Mouse (Mus musculus) ES-Bruce4 (cell line): Measurements from ENCODE around the gene Aox1. TPM values are rescaled to one million over a fixed set of nuclear protein-coding genes. Genes with fewer than 3 reads are reported as not detected.
A peak's percentile ranks its signal among the peaks of the same experiment; 100 is the strongest.

Source experiments
- H3K27ac ChIP-seq: 2 replicates; pipeline ENCODE4 v1.5.1; 2012; ENCODE audit warnings: low read length, inconsistent platforms; ENCODE audit not compliant: insufficient read depth
- H3K27me3 ChIP-seq: 2 replicates; pipeline ENCODE4 v1.6.1; 2012; ENCODE audit warnings: mild to moderate bottlenecking, low read length, inconsistent platforms; ENCODE audit not compliant: control insufficient read depth, poor library complexity, insufficient read depth, severe bottlenecking
- H3K36me3 ChIP-seq: 2 replicates; pipeline ENCODE4 v1.6.1; 2012; ENCODE audit warnings: inconsistent platforms, mild to moderate bottlenecking, low read length, moderate library complexity; ENCODE audit not compliant: control insufficient read depth, poor library complexity, insufficient read depth, severe bottlenecking
- H3K4me1 ChIP-seq: one replicate; pipeline ENCODE4 v1.8.1; 2011; ENCODE audit warnings: low read length; ENCODE audit not compliant: control insufficient read depth, insufficient read depth
- H3K4me3 ChIP-seq: 2 replicates; pipeline ENCODE4 v1.5.1; 2011; ENCODE audit warnings: low read depth, mild to moderate bottlenecking, low read length
- H3K9ac ChIP-seq: 2 replicates; pipeline ENCODE4 v1.6.1; 2012; ENCODE audit warnings: low read depth, mild to moderate bottlenecking, inconsistent platforms; ENCODE audit not compliant: poor library complexity, severe bottlenecking
- H3K9me3 ChIP-seq: replicated peaks from 2 replicates; pipeline ENCODE4 v1.6.1; 2012; ENCODE audit warnings: mild to moderate bottlenecking, low read length, inconsistent platforms; ENCODE audit not compliant: control insufficient read depth, poor library complexity, insufficient read depth, severe bottlenecking
- CTCF ChIP-seq: IDR thresholded peaks from one replicate; pipeline ENCODE4 v1.8.1; 2011; ENCODE audit warnings: low read depth, low read length
- EP300 ChIP-seq: IDR thresholded peaks from 2 replicates; pipeline ENCODE4 v1.6.1; 2011; ENCODE audit warnings: low read depth, low read length; ENCODE audit not compliant: insufficient read depth
- POLR2A ChIP-seq: IDR thresholded peaks from one replicate; pipeline ENCODE4 v1.8.1; 2011; ENCODE audit warnings: low read length; ENCODE audit not compliant: insufficient read depth
- polyA plus RNA-seq: library from polyadenylated mRNA; stranded (reverse); fragments of >200 nt; gene quantifications from 2 replicates; pipeline ENCODE4 v1.2.4, GENCODE M21; 2011; ENCODE audit warnings: low read depth; ENCODE audit not compliant: missing spikeins, insufficient read depth, insufficient read length

Gene Aox1
- polyA plus RNA-seq, 1 experiment = 0.52 TPM

DNA sequence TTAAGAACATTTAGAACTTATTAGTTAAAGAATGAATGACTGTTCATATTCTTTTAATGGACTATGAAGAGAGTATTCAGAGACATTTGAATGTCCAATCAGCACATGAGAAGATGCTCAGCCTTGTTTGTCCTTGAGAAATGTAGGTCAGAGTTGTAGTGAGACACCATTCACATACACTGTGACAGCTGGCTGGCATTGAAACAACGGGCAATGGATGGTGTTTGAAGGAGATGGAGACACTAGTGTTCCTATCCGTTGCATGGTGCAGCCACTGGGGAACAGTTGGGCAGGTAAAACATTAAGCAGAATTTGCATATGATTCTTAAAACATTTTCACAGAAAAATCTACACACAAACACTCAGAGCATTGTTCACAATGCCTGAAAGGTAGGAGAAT, 77.3 kb downstream of the Aox1 start:
- Histone ChIP-seq H3K36me3 (no peaks in the 10 kb centered on the region), H3K4me3 (no peak overlapping the region), H3K27ac (no peak overlapping the region), H3K4me1 (no peaks in the 10 kb centered on the region), H3K9ac (no peak overlapping the region), H3K9me3 (peaks cover 4% of the 10 kb centered on the region; the same call in 1 of the 2 replicates), H3K27me3 (no peaks in the 10 kb centered on the region)
- TF ChIP-seq POLR2A (no peak), EP300 (no peak), CTCF (no peak)

DNA sequence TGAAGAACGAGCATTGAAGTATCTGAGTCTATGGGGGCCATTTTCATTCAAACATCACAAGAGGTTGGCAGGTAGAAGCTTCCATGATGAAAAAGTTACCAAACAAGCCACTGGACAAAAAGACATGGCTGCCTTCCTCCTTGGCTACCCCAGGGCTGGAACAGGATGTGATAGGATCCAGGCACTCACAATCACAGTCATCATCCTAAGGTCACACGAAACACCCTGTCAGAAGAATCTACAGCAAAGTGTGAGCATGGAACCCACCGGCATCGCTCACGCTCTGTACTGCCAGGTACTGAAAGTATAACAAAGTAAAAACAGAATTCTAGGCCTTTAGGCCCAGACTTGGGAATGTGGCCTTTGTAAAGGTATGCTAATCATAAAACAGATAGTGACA, 80.5 kb downstream of the Aox1 start:
- Histone ChIP-seq H3K27ac (no peak overlapping the region), H3K4me1 (no peaks in the 10 kb centered on the region), H3K9me3 (peaks cover 4% of the 10 kb centered on the region; the same call in 1 of the 2 replicates), H3K4me3 (no peak overlapping the region), H3K36me3 (no peaks in the 10 kb centered on the region), H3K9ac (no peak overlapping the region), H3K27me3 (no peaks in the 10 kb centered on the region)
- TF ChIP-seq POLR2A (no peak), EP300 (no peak), CTCF (no peak)

DNA sequence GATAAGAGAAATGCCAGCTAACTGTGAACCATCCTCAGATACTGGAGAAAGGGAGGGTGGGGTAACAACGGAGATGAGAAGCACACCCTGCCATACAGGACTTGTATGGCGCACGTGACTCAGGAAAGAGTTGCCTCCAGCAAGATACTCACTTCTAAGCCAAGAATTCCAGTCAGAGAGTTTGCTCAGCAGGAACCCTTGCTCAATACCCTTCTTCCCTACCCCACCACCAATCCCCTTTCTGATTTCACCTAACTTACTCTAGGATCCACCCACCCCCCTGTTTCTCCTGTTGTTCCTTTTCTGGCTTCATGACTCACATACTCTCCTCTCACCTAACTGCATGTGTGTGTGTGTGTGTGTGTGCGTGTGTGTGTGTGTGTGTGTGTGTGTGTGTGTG, 81.6 kb downstream of the Aox1 start:
- no peaks in the 10 kb centered on the region for H3K4me1 ChIP-seq
- no peak overlapping the region for H3K4me3 ChIP-seq
- H3K9me3 ChIP-seq = peaks cover 4% of the 10 kb centered on the region; the same call in 1 of the 2 replicates
- no peak for TF ChIP-seq POLR2A
- no peak for TF ChIP-seq EP300
- no peak for TF ChIP-seq CTCF
- H3K9ac ChIP-seq = no peak overlapping the region
- H3K36me3 ChIP-seq = no peaks in the 10 kb centered on the region
- no peaks in the 10 kb centered on the region for H3K27me3 ChIP-seq
- H3K27ac ChIP-seq = no peak overlapping the region

DNA sequence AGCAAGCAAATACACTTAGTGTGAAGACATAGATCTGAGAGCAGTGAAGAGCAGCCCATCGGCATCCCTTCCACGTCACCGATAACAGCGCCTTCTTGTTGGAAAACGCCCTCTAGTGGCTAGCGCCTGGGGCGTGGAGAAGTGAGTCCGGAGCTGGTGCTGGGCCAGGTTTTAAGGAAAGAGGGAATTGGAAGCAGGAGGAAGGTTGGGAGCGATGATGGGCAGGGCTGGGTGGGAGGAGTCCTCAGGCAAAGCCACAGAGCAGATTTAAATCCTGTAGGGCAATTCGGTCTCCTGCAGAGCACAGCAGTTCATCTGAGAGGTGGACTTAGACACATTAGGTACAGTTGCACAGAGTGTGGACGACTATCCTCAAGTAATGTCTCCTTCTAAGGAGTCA, 83.1 kb downstream of the Aox1 start, which contains the start of gene Aox3:
Gene Aox3, plus strand, starts transcription at position 251 of the 400 bp plus-strand sequence.
- no peaks in the 10 kb centered on the region for H3K27me3 ChIP-seq
- no peak within 1 kb of the TSS for H3K9ac ChIP-seq
- H3K4me1 ChIP-seq = no peaks in the 10 kb centered on the region
- TF ChIP-seq CTCF = peak; percentile 84
- no peak for TF ChIP-seq POLR2A
- H3K36me3 ChIP-seq = no peaks in the 10 kb centered on the region
- H3K27ac ChIP-seq = no peak within 1 kb of the TSS
- H3K4me3 ChIP-seq = no peak within 1 kb of the TSS
- peaks cover 4% of the 10 kb centered on the region; the same call in 1 of the 2 replicates for H3K9me3 ChIP-seq

DNA sequence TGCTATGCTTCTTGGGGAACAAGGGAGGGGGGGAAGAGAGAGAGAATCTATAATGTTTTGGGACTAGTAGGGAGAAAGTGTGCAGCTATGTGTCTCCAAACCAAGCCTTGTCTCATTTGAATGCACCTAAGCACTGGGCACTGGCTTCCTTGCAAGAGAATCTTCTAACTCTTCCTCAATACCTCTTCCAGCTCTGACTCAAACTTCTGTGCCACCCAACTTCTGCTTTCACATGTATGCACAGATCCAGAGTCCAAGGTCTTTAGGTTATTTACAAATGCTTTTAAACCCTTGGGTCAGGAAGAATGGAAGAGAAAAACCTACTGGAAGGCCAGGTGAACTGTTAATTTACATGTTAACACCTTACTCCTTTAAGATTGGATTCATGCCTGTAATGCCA, 83.7 kb downstream of the Aox1 start:
- H3K9ac ChIP-seq = no peak overlapping the region
- H3K9me3 ChIP-seq = peaks cover 4% of the 10 kb centered on the region; the same call in 1 of the 2 replicates
- H3K27ac ChIP-seq = no peak overlapping the region
- no peaks in the 10 kb centered on the region for H3K4me1 ChIP-seq
- no peaks in the 10 kb centered on the region for H3K36me3 ChIP-seq
- H3K27me3 ChIP-seq = no peaks in the 10 kb centered on the region
- H3K4me3 ChIP-seq = no peak overlapping the region
- no peak for TF ChIP-seq EP300
- no peak for TF ChIP-seq CTCF
- no peak for TF ChIP-seq POLR2A

DNA sequence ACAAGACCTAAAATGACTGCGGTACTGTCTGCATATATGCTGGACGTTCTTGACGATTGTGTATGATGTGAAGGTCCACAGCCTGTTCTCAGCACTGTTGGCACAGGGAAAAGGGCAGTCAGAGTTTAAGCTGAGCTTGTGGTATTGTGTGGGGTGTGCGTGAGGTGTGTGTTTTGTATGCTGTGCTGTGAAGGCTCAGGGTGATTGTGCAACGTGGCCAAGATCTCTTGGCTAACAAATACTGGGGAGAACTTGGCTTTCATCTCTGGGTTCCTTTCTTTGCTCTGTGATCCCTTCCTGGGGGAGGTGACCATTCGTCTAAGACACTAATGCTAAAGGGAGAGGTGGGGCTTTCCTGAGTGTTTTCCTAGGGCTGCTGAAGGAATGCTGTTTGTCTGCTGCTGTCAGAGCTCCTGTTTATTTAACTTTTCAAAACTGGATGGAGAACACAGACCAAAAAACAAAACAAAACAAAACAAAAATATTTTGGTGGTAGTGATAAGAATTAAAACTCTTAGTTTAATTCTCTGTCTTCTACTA, 84.4 kb downstream of the Aox1 start:
- Histone ChIP-seq H3K27ac (no peak overlapping the region), H3K4me3 (no peak overlapping the region), H3K4me1 (no peaks in the 10 kb centered on the region), H3K36me3 (no peaks in the 10 kb centered on the region), H3K9me3 (peaks cover 4% of the 10 kb centered on the region; the same call in 1 of the 2 replicates), H3K27me3 (no peaks in the 10 kb centered on the region), H3K9ac (no peak overlapping the region)
- no peak for TF ChIP-seq CTCF
- TF ChIP-seq EP300 = no peak
- no peak for TF ChIP-seq POLR2A
